8 mouse cellular contexts compared by ENCODE assay signal in genomic region chr17:34626773-34627092, GRCm38 (mm10). TPM values are rescaled to one million over a fixed set of nuclear protein-coding genes. Genes with fewer than 3 reads are reported as not detected.
DNase-seq lines count a peak whose midpoint lies in the region; ATAC-seq and TF ChIP-seq lines count a peak whose summit lies in the region.

No protein-coding gene starts in this region.

- 0 out of 2 replicates have a peak, but pooled peaks have one; percentile 15 for ATAC-seq in heart, embryonic 16.5 days (replicated peaks; ENCODE audit: extremely low read depth, insufficient read depth, low FRiP score)
- peak; percentile 19; the same call in 1 of the 2 replicates for ATAC-seq in limb, embryonic 14.5 days (ENCODE audit: low FRiP score, low read depth)
- ATAC-seq in cerebellum, adult (ENCODE audit: insufficient number of reproducible peaks, low FRiP score, low TSS enrichment), result no peak

- no peaks in the 10 kb centered on the region for H3K79me2 ChIP-seq in myocyte (ENCODE audit: control insufficient read depth, insufficient read depth)

- no peak for TF ChIP-seq POLR2A in limb, embryonic 14.5 days (IDR thresholded peaks at IDR 0.05; ENCODE audit: borderline replicate concordance, extremely low read depth, insufficient read depth, insufficient read length)
- no peak for TF ChIP-seq POLR2A in myocyte (IDR thresholded peaks at IDR 0.05; ENCODE audit: insufficient read length, low read depth)

- H3K4me2 ChIP-seq in heart, embryonic 16.5 days (ENCODE audit: low read depth, low read length), result peak overlapping the region; percentile 78
- H3K4me2 ChIP-seq in limb, embryonic 14.5 days (replicated peaks; ENCODE audit: low read depth, low read length, severe bottlenecking), result peak overlapping the region; percentile 78
- peak overlapping the region; percentile 73 for H3K4me2 ChIP-seq in myocyte (ENCODE audit: low read depth)

- peak overlapping the region; percentile 84 for H3K9ac ChIP-seq in heart, embryonic 16.5 days (ENCODE audit: low read length)
- H3K9ac ChIP-seq in limb, embryonic 14.5 days (ENCODE audit: low read depth, low read length, severe bottlenecking), result peak overlapping the region; percentile 73

- peak overlapping the region; percentile 68 for H3K4me3 ChIP-seq in left cerebral cortex, adult 2 months
- H3K4me3 ChIP-seq in brown adipose tissue, adult 24 weeks (ENCODE audit: insufficient read depth, low read depth, low read length), result peak overlapping the region; percentile 59
- peak overlapping the region; percentile 83 for H3K4me3 ChIP-seq in heart, embryonic 16.5 days (ENCODE audit: low read length)
- H3K4me3 ChIP-seq in limb, embryonic 14.5 days (replicated peaks; ENCODE audit: low read length), result peak overlapping the region; percentile 81
- peak overlapping the region; percentile 42 for H3K4me3 ChIP-seq in myocyte

- DNase-seq in left cerebral cortex, adult 2 months (ENCODE audit: extremely low spot score in 1 of 2, low spot score in 2 of 2), result no peak
- no peak for DNase-seq in left cerebral cortex, postnatal 36 days (ENCODE audit: low spot score in 2 of 2)
- peak; percentile 59 for DNase-seq in limb, embryonic 14.5 days (ENCODE audit: low spot score)
- DNase-seq in urinary bladder, postnatal 10 days (ENCODE audit: low spot score), result no peak

- H3K9me3 ChIP-seq in heart, embryonic 16.5 days (replicated peaks; ENCODE audit: control insufficient read depth, low read length), result no peaks in the 10 kb centered on the region
- H3K9me3 ChIP-seq in limb, embryonic 14.5 days (ENCODE audit: control insufficient read depth, low read length), result no peaks in the 10 kb centered on the region

- peak overlapping the region; percentile 97 for H3K27ac ChIP-seq in left cerebral cortex, adult 2 months
- H3K27ac ChIP-seq in brown adipose tissue, adult 24 weeks (replicated peaks; ENCODE audit: low read depth, low read length), result peak overlapping the region; percentile 66
- H3K27ac ChIP-seq in heart, embryonic 16.5 days (ENCODE audit: low read length), result peak overlapping the region; percentile 96
- peak overlapping the region; percentile 92 for H3K27ac ChIP-seq in limb, embryonic 14.5 days (replicated peaks; ENCODE audit: low read depth, low read length)

- H3ac ChIP-seq in myocyte (ENCODE audit: control insufficient read depth, insufficient read length), result peak overlapping the region; percentile 8

- TF ChIP-seq CTCF in left cerebral cortex, adult 2 months (IDR thresholded peaks at IDR 0.05), result peak; percentile 48

- peaks cover 5% of the 10 kb centered on the region for H3K4me1 ChIP-seq in brown adipose tissue, adult 24 weeks (ENCODE audit: control insufficient read depth, insufficient read depth, insufficient read length, low read length)
- H3K4me1 ChIP-seq in heart, embryonic 16.5 days (ENCODE audit: control insufficient read depth, insufficient read depth, low read length), result peaks cover 26% of the 10 kb centered on the region
- H3K4me1 ChIP-seq in limb, embryonic 14.5 days (ENCODE audit: control insufficient read depth, insufficient read depth, low read length), result peaks cover 26% of the 10 kb centered on the region

- under 1% methylated on average over 18 of the region's 18 CpGs for WGBS in heart, embryonic 16.5 days
- WGBS in limb, embryonic 14.5 days, result 0% methylated on average over 18 of the region's 18 CpGs

- peaks cover 9% of the 10 kb centered on the region for H3K36me3 ChIP-seq in heart, embryonic 16.5 days (ENCODE audit: control insufficient read depth, insufficient read depth)
- H3K36me3 ChIP-seq in limb, embryonic 14.5 days (ENCODE audit: control insufficient read depth, insufficient read depth, low read length), result peaks cover 33% of the 10 kb centered on the region
- no peaks in the 10 kb centered on the region for H3K36me3 ChIP-seq in myocyte (ENCODE audit: control insufficient read depth, insufficient read depth)

- peaks cover 20% of the 10 kb centered on the region for H3K27me3 ChIP-seq in heart, embryonic 16.5 days (ENCODE audit: control insufficient read depth, insufficient read depth, low read length)
- H3K27me3 ChIP-seq in limb, embryonic 14.5 days (ENCODE audit: control insufficient read depth, insufficient read depth, low read length), result peaks cover 24% of the 10 kb centered on the region
- H3K27me3 ChIP-seq in myocyte (ENCODE audit: control insufficient read depth, insufficient read depth, insufficient read length), result peaks cover 19% of the 10 kb centered on the region

- intact Hi-C loops in left cerebral cortex, adult 2 months (cut with DNase I), result loop anchor here (1.0 to 10.0 kb wide), 2 partner anchors 18 to 618 kb away; partner anchors contain the start of genes Ddx39b and Fkbpl
- intact Hi-C loops in left cerebral cortex, postnatal 36 days (cut with DNase I), result loop anchor here (5.0 kb wide), 1 partner anchor 271 kb away; the partner anchor contains the start of genes C2 and Ehmt2

TF ChIP-seq in myocyte, 11 proteins besides CTCF, POLR2A, EP300 and RAD21:
- TF ChIP-seq POLR2AphosphoS2 (IDR thresholded peaks at IDR 0.05; ENCODE audit: insufficient read length, low read depth) (no peak), REST (IDR thresholded peaks at IDR 0.05; ENCODE audit: insufficient read depth, insufficient read length) (no peak), SRF (IDR thresholded peaks at IDR 0.05; ENCODE audit: control insufficient read depth, insufficient read length, low read depth) (no peak), MYOG (IDR thresholded peaks at IDR 0.05; ENCODE audit: control insufficient read depth in 1 of 3, insufficient read depth in 1 of 3, insufficient read length in 2 of 3, low read depth in 2 of 3) (no peak), E2F4 (IDR thresholded peaks at IDR 0.05; ENCODE audit: insufficient read depth) (no peak), MYOD1 (IDR thresholded peaks at IDR 0.05; ENCODE audit: control insufficient read depth in 1 of 3, insufficient read length in 2 of 3, low read depth in 2 of 3) (no peak), CEBPB (IDR thresholded peaks at IDR 0.05; ENCODE audit: insufficient read depth, poor library complexity, severe bottlenecking) (no peak), TCF3 (IDR thresholded peaks at IDR 0.05; ENCODE audit: insufficient read length, low read depth) (no peak), MAX (IDR thresholded peaks at IDR 0.05; ENCODE audit: low read depth) (no peak), TCF12 (IDR thresholded peaks at IDR 0.05; ENCODE audit: insufficient read depth, poor library complexity, severe bottlenecking) (no peak), USF1 (IDR thresholded peaks at IDR 0.05; ENCODE audit: low read depth) (no peak)

RNA-seq across cellular contexts. Expression of gene Ppt2, which starts 1.6 kb away (rescaled TPM):
- total RNA-seq in left cerebral cortex, adult 2 months (2021), result 10 to 100 TPM; 47.3 to 48.6 TPM
- 10 to 100 TPM; 37.2 to 47.1 TPM for total RNA-seq in left cerebral cortex, postnatal 36 days (2021)
- 30.2 and 32.3 TPM in 2 replicates for polyA plus RNA-seq in brown adipose tissue, adult 24 weeks (2012; ENCODE audit: insufficient read depth, insufficient read length, missing spikeins)
- polyA plus RNA-seq in heart, embryonic 16.5 days (2015; fragmentation: Nextera tagmentation; extraction: Ambion mirVana), result 26.7 and 27.3 TPM in 2 replicates
- 39.6 and 52.4 TPM in 2 replicates for polyA plus RNA-seq in limb, embryonic 14.5 days (2012; rRNA removed)
- 27.0 and 29.9 TPM in 2 replicates for polyA plus RNA-seq in limb, embryonic 14.5 days (2014; fragmentation: Nextera tagmentation; extraction: Ambion mirVana)
- polyA plus RNA-seq in myocyte (2012; fragmentation: generic; extraction: Trizol), result 21.9 TPM

RNA-seq across cellular contexts. Expression of gene Prrt1, which starts 2.6 kb away (rescaled TPM):
- 100 to 1,000 TPM; 172 to 205 TPM for total RNA-seq in left cerebral cortex, adult 2 months (2021)
- total RNA-seq in left cerebral cortex, postnatal 36 days (2021), result 100 to 1,000 TPM; 148 to 168 TPM
- not detected in 2 replicates for polyA plus RNA-seq in brown adipose tissue, adult 24 weeks (2012; ENCODE audit: insufficient read depth, insufficient read length, missing spikeins)
- polyA plus RNA-seq in heart, embryonic 16.5 days (2015; fragmentation: Nextera tagmentation; extraction: Ambion mirVana), result 0.64 and 2.1 TPM in 2 replicates
- 5.5 and 5.7 TPM in 2 replicates for polyA plus RNA-seq in limb, embryonic 14.5 days (2012; rRNA removed)
- 0.40 and 0.94 TPM in 2 replicates for polyA plus RNA-seq in limb, embryonic 14.5 days (2014; fragmentation: Nextera tagmentation; extraction: Ambion mirVana)
- polyA plus RNA-seq in myocyte (2012; fragmentation: generic; extraction: Trizol), result not detected

RNA-seq across cellular contexts. Expression of gene Egfl8, which starts 11.0 kb away (rescaled TPM):
- 1 to 10 TPM; 2.9 to 3.5 TPM for total RNA-seq in left cerebral cortex, adult 2 months (2021)
- total RNA-seq in left cerebral cortex, postnatal 36 days (2021), result 1 to 10 TPM; 2.7 to 3.3 TPM
- 1.4 TPM in 1 of 2 replicates, not detected in the other for polyA plus RNA-seq in brown adipose tissue, adult 24 weeks (2012; ENCODE audit: insufficient read depth, insufficient read length, missing spikeins)
- 1.8 and 2.0 TPM in 2 replicates for polyA plus RNA-seq in heart, embryonic 16.5 days (2015; fragmentation: Nextera tagmentation; extraction: Ambion mirVana)
- polyA plus RNA-seq in limb, embryonic 14.5 days (2012; rRNA removed), result 11.3 and 12.8 TPM in 2 replicates
- polyA plus RNA-seq in limb, embryonic 14.5 days (2014; fragmentation: Nextera tagmentation; extraction: Ambion mirVana), result 8.1 and 8.7 TPM in 2 replicates
- 0.16 TPM for polyA plus RNA-seq in myocyte (2012; fragmentation: generic; extraction: Trizol)

RNA-seq across cellular contexts. Expression of gene Fkbpl, which starts 17.8 kb away (rescaled TPM):
- 10 to 100 TPM; 10.9 to 16.9 TPM for total RNA-seq in left cerebral cortex, adult 2 months (2021)
- total RNA-seq in left cerebral cortex, postnatal 36 days (2021), result 10 to 100 TPM; 12.3 to 14.1 TPM
- polyA plus RNA-seq in brown adipose tissue, adult 24 weeks (2012; ENCODE audit: insufficient read depth, insufficient read length, missing spikeins), result 11.1 and 26.4 TPM in 2 replicates
- polyA plus RNA-seq in heart, embryonic 16.5 days (2015; fragmentation: Nextera tagmentation; extraction: Ambion mirVana), result 11.7 and 12.3 TPM in 2 replicates
- polyA plus RNA-seq in limb, embryonic 14.5 days (2012; rRNA removed), result 5.1 TPM in 2 replicates
- polyA plus RNA-seq in limb, embryonic 14.5 days (2014; fragmentation: Nextera tagmentation; extraction: Ambion mirVana), result 11.9 and 12.5 TPM in 2 replicates
- 13.5 TPM for polyA plus RNA-seq in myocyte (2012; fragmentation: generic; extraction: Trizol)

RNA-seq across cellular contexts. Expression of gene Atf6b, which starts 20.2 kb away (rescaled TPM):
- total RNA-seq in left cerebral cortex, adult 2 months (2021), result 10 to 100 TPM; 64.3 to 66.4 TPM
- total RNA-seq in left cerebral cortex, postnatal 36 days (2021), result 10 to 100 TPM; 63.9 to 66.4 TPM
- polyA plus RNA-seq in brown adipose tissue, adult 24 weeks (2012; ENCODE audit: insufficient read depth, insufficient read length, missing spikeins), result 16.2 and 17.1 TPM in 2 replicates
- polyA plus RNA-seq in heart, embryonic 16.5 days (2015; fragmentation: Nextera tagmentation; extraction: Ambion mirVana), result 45.7 and 46.7 TPM in 2 replicates
- 104 and 121 TPM in 2 replicates for polyA plus RNA-seq in limb, embryonic 14.5 days (2012; rRNA removed)
- polyA plus RNA-seq in limb, embryonic 14.5 days (2014; fragmentation: Nextera tagmentation; extraction: Ambion mirVana), result 68.3 and 80.9 TPM in 2 replicates
- 42.5 TPM for polyA plus RNA-seq in myocyte (2012; fragmentation: generic; extraction: Trizol)
